Mouse (Mus musculus): ENCODE results near the gene Grb7. TPM values are rescaled to one million over a fixed set of nuclear protein-coding genes. Genes with fewer than 3 reads are reported as not detected.
A peak's percentile ranks its signal among the peaks of the same experiment; 100 is the strongest.

The Grb7 gene
- polyA plus RNA-seq, 1 experiment from 2014 or later = 0.60 TPM

DNA sequence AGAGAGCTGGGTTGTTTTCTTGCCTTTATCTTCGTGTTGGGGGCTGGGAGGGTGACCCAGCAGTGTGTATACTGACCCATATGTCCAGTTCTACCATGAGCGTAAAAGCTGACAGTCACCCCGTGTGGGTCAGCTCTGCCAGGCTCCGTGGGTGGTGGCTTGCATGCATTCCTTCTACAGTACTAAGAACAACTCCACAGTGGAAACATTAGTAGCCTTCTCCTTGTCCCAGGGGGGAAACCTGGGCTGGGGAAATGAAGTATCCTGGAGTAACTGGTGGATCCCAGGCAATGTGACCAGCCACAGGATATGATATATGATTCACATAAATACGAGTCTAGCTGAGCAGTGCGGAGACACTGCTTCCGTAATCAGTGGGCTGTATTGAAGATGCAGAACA lies 32.5 kb upstream of the Grb7 start:
- Histone ChIP-seq H3K27ac (ENCODE audit: low read depth, low read length) (no peak overlapping the region), H3K9ac (ENCODE audit: low read length) (peak overlapping the region; percentile 88; the same call in 1 of the 2 replicates), H3K36me3 (ENCODE audit: control insufficient read depth, insufficient read depth, low read length) (no peaks in the 10 kb centered on the region), H3K4me2 (peak overlapping the region; percentile 98), H3K4me1 (ENCODE audit: control insufficient read depth, insufficient read depth, low read length) (peaks cover 25% of the 10 kb centered on the region), H3K27me3 (ENCODE audit: control insufficient read depth, insufficient read depth, low read length) (peaks cover 9% of the 10 kb centered on the region), H3K4me3 (ENCODE audit: low read depth, low read length) (peak overlapping the region; percentile 83), H3K9me3 (ENCODE audit: control insufficient read depth, low read length) (no peaks in the 10 kb centered on the region)
- no peak for ATAC-seq (ENCODE audit: low FRiP score)
- WGBS = 32% methylated on average over 7 of the region's 7 CpGs
- DNase-seq (ENCODE audit: low spot score, missing footprints) = peak; percentile 87

DNA sequence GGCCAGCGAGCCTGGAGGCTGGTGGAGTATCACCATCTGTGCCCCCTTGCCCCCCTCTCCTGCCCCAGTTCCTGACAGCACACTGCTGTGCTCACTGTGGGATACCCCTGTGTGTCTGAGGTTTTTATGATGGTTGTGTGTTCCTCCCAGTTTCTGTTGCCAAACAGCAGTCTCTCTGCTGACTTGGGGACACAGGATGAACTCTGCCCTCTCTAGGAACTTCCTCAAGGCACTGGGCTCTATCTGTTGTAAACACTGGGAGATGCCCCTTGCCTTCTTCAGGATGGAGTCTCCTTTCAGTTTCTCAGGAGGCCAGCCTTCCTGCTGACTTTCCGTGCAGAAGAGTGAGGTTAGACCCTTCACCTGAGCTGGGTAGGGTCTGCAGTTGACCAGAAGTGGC lies 32.0 kb upstream of the Grb7 start:
- no peaks in the 10 kb centered on the region for H3K36me3 ChIP-seq (ENCODE audit: control insufficient read depth, insufficient read depth, low read length)
- ATAC-seq (ENCODE audit: low FRiP score) (no peak), DNase-seq (ENCODE audit: low spot score, missing footprints) (peak; percentile 47)
- H3K27ac ChIP-seq (ENCODE audit: low read depth, low read length) = no peak overlapping the region
- H3K4me2 ChIP-seq = no peak overlapping the region
- no peaks in the 10 kb centered on the region for H3K9me3 ChIP-seq (ENCODE audit: control insufficient read depth, low read length)
- H3K27me3 ChIP-seq (ENCODE audit: control insufficient read depth, insufficient read depth, low read length) = peaks cover 9% of the 10 kb centered on the region
- H3K4me3 ChIP-seq (ENCODE audit: low read depth, low read length) = no peak overlapping the region
- H3K4me1 ChIP-seq (ENCODE audit: control insufficient read depth, insufficient read depth, low read length) = peaks cover 22% of the 10 kb centered on the region
- WGBS = 42% methylated on average over 2 of the region's 2 CpGs
- H3K9ac ChIP-seq (ENCODE audit: low read length) = no peak overlapping the region

DNA sequence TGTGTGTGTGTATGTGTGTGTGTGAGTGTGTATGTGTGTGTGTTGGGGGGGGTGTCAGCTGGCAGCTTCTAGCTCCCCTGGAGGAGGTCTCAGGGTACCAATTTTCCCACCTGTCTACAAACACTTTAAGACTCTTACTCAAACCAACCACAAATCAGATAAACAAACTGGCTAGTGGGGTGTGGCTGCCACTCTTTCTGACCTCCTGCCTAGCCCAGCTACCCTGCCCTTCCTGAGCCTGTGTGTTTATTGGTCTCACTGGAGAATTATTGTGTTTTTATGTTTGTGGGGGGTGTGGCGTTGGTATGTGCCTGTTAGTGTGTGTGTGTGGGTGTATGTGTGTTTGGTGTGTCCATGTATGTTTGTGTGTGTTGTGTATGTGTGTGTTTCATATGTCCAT lies 29.1 kb upstream of the Grb7 start:
- Histone ChIP-seq H3K27ac (ENCODE audit: low read depth, low read length) (no peak overlapping the region), H3K9me3 (ENCODE audit: control insufficient read depth, low read length) (no peaks in the 10 kb centered on the region), H3K4me1 (ENCODE audit: control insufficient read depth, insufficient read depth, low read length) (peaks cover 11% of the 10 kb centered on the region), H3K9ac (ENCODE audit: low read length) (no peak overlapping the region), H3K4me3 (ENCODE audit: low read depth, low read length) (no peak overlapping the region), H3K36me3 (ENCODE audit: control insufficient read depth, insufficient read depth, low read length) (no peaks in the 10 kb centered on the region), H3K4me2 (no peak overlapping the region), H3K27me3 (ENCODE audit: control insufficient read depth, insufficient read depth, low read length) (no peaks in the 10 kb centered on the region)
- peak; percentile 28 for DNase-seq (ENCODE audit: low spot score, missing footprints)
- ATAC-seq (ENCODE audit: low FRiP score) = no peak
- WGBS = 89% methylated on average over 1 of the region's 1 CpGs

DNA sequence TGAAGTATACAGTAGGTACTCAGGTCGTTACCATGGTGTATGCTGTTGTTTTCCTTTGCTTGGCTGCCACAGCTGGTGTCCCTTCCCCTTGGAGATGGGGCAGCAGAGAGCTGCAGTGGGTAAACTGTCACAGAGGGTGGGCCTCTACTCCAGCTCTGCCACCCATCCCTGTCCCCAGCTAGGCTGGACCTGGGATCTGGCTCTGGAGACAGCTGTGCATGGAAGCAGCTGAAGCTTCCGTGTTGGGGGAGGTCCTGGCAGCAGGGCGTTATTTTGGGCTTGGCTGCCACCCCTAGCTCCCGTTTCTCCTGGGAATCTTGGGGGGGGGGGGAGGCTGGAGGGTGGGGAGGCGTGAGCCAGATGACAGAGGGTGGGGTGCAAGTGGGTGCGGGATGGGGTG lies 27.9 kb upstream of the Grb7 start:
- H3K27me3 ChIP-seq (ENCODE audit: control insufficient read depth, insufficient read depth, low read length) = no peaks in the 10 kb centered on the region

DNA sequence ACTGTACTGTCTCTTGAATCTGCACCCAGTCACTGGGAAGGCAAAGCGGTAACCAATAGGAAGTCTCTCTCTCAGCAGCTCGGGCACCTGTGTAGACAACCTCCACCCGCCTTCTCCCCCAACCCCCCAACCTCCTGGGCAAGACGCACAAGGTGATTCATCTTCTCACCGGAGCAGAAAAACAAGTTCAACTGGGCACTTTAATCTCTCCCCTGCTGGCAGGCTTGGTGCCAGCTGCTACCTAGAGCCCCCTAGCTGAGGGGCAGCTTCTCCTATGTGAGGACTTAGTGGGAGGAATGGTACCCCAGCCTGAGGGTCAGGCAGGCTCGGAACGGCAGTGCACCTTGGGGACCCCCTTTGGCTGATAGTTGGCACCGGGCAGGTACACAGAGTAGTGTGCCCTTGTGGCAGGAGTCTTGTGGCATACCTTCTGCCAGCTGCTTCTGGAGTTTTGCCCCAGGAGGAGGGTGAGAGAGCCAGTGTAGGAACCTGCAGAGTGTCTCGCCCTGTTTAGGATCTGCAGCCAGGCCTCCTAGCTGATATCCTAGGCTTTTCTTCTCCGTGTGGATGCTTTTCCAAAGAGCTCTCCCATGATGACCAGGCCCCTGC lies 27.2 kb upstream of the Grb7 start:
- Histone ChIP-seq H3K4me1 (ENCODE audit: control insufficient read depth, insufficient read depth, low read length) (peaks cover 3% of the 10 kb centered on the region; the same call in 1 of the 2 replicates), H3K4me3 (ENCODE audit: low read depth, low read length) (no peak overlapping the region), H3K27ac (ENCODE audit: low read depth, low read length) (no peak overlapping the region), H3K36me3 (ENCODE audit: control insufficient read depth, insufficient read depth, low read length) (no peaks in the 10 kb centered on the region), H3K4me2 (no peak overlapping the region), H3K9ac (ENCODE audit: low read length) (no peak overlapping the region), H3K9me3 (ENCODE audit: control insufficient read depth, low read length) (no peaks in the 10 kb centered on the region), H3K27me3 (ENCODE audit: control insufficient read depth, insufficient read depth, low read length) (no peaks in the 10 kb centered on the region)
- DNase-seq (ENCODE audit: low spot score, missing footprints) = no peak
- no peak for ATAC-seq (ENCODE audit: low FRiP score)
- WGBS = 88% methylated on average over 10 of the region's 10 CpGs

More for the DNA sequence above, 27.9 kb upstream of the Grb7 start:
- Histone ChIP-seq H3K9ac (ENCODE audit: low read length) (no peak overlapping the region), H3K4me2 (no peak overlapping the region), H3K4me3 (ENCODE audit: low read depth, low read length) (no peak overlapping the region), H3K36me3 (ENCODE audit: control insufficient read depth, insufficient read depth, low read length) (no peaks in the 10 kb centered on the region), H3K4me1 (ENCODE audit: control insufficient read depth, insufficient read depth, low read length) (peaks cover 11% of the 10 kb centered on the region), H3K27ac (ENCODE audit: low read depth, low read length) (no peak overlapping the region), H3K9me3 (ENCODE audit: control insufficient read depth, low read length) (no peaks in the 10 kb centered on the region)
- WGBS = 70% methylated on average over 4 of the region's 6 CpGs
- ATAC-seq (ENCODE audit: low FRiP score) (no peak), DNase-seq (ENCODE audit: low spot score, missing footprints) (peak; percentile 56)

DNA sequence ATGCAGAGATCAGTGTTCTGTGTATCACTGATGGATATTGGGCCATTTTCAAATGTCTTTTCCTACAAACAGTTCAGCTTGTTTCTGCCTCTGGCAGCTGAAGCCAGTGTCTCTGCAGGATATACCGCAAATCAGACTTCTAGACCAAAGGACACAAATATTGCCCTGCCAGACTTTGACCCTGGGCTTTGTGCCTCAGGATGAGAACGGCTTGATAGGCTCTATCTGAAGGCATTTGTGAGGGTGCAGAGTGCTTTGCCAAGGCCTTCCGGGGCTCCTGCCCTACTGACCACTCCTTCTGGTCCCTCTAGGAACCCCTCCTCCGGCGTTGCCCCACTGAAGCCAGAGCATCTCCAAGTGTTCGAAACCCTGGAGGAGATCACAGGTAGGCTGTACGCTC lies 19.6 kb upstream of the Grb7 start:
- WGBS = 91% methylated on average over 7 of the region's 7 CpGs
- H3K9ac ChIP-seq (ENCODE audit: low read length) = no peak overlapping the region
- H3K36me3 ChIP-seq (ENCODE audit: control insufficient read depth, insufficient read depth, low read length) = no peaks in the 10 kb centered on the region
- DNase-seq (ENCODE audit: low spot score, missing footprints) (no peak), ATAC-seq (ENCODE audit: low FRiP score) (no peak)
- H3K4me1 ChIP-seq (ENCODE audit: control insufficient read depth, insufficient read depth, low read length) = no peaks in the 10 kb centered on the region
- H3K4me3 ChIP-seq (ENCODE audit: low read depth, low read length) = no peak overlapping the region
- H3K9me3 ChIP-seq (ENCODE audit: control insufficient read depth, low read length) = no peaks in the 10 kb centered on the region
- no peak overlapping the region for H3K4me2 ChIP-seq
- H3K27me3 ChIP-seq (ENCODE audit: control insufficient read depth, insufficient read depth, low read length) = no peaks in the 10 kb centered on the region
- H3K27ac ChIP-seq (ENCODE audit: low read depth, low read length) = no peak overlapping the region

DNA sequence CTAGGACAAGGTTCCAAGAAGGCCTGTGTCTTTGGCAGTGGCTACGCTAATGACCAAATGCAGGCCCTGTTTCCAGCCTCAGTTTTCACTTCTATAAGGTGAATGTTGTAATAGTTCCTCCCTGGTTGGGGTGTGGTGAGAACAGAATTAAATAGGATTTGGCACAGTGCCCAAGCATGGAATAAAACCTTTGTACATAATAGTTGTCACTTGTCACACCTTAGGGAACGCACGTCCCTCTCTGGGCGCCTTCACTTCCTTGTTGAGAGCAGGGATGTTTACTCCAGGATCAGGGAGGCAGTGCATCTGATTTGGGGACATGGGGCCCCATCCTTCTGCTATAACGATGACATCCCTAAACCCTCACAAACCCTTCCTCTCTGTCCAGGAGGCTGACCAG lies 17.8 kb upstream of the Grb7 start:
- Histone ChIP-seq H3K27me3 (ENCODE audit: control insufficient read depth, insufficient read depth, low read length) (no peaks in the 10 kb centered on the region), H3K4me3 (ENCODE audit: low read depth, low read length) (no peak overlapping the region), H3K36me3 (ENCODE audit: control insufficient read depth, insufficient read depth, low read length) (no peaks in the 10 kb centered on the region), H3K4me2 (no peak overlapping the region), H3K27ac (ENCODE audit: low read depth, low read length) (no peak overlapping the region), H3K9ac (ENCODE audit: low read length) (no peak overlapping the region), H3K4me1 (ENCODE audit: control insufficient read depth, insufficient read depth, low read length) (no peaks in the 10 kb centered on the region), H3K9me3 (ENCODE audit: control insufficient read depth, low read length) (no peaks in the 10 kb centered on the region)
- DNase-seq (ENCODE audit: low spot score, missing footprints) (no peak), ATAC-seq (ENCODE audit: low FRiP score) (no peak)
- 91% methylated on average over 5 of the region's 5 CpGs for WGBS

DNA sequence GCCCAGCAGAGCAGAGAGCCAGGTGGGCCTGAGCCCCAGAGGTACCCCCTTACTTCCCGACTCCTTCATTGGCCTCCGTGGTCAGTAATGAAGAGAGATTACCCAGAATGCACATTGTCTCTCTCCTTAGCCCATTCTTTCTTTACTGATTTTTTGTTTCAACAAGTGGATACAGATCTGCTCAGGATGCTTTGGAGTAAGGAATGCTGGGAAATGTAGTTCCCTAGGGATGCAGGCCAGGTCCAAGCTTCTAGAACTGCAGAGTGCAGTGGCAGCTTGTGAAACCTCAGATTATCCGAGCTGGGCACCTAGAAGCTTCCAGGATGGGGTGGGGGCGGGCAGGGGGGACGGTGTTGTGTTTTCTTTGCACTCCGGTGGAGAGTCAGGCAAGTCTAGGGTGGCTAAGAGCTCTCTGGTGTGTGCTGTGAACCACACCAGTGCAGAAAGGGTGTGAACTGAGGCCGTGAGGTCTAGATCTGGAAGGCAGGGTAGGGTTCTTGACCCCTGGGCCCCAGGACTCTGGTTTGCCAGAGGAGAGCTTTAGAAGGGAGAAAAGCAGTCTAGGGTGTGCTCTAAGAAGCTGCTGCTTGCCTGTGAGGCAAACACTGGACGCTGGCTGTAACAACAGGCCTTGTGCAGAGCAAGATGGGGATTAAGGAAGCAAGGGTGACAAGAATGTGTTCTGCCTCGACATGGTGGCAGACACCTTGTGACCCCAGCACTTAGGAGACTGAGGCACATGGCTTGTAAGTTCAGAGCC lies 14.3 kb upstream of the Grb7 start:
- Histone ChIP-seq H3K4me1 (ENCODE audit: control insufficient read depth, insufficient read depth, low read length) (no peaks in the 10 kb centered on the region), H3K4me3 (ENCODE audit: low read depth, low read length) (no peak overlapping the region), H3K4me2 (no peak overlapping the region), H3K9me3 (ENCODE audit: control insufficient read depth, low read length) (no peaks in the 10 kb centered on the region), H3K36me3 (ENCODE audit: control insufficient read depth, insufficient read depth, low read length) (no peaks in the 10 kb centered on the region), H3K27me3 (ENCODE audit: control insufficient read depth, insufficient read depth, low read length) (no peaks in the 10 kb centered on the region), H3K9ac (ENCODE audit: low read length) (no peak overlapping the region), H3K27ac (ENCODE audit: low read depth, low read length) (no peak overlapping the region)
- WGBS = 89% methylated on average over 9 of the region's 9 CpGs
- no peak for ATAC-seq (ENCODE audit: low FRiP score)
- DNase-seq (ENCODE audit: low spot score, missing footprints) = peak; percentile 51

DNA sequence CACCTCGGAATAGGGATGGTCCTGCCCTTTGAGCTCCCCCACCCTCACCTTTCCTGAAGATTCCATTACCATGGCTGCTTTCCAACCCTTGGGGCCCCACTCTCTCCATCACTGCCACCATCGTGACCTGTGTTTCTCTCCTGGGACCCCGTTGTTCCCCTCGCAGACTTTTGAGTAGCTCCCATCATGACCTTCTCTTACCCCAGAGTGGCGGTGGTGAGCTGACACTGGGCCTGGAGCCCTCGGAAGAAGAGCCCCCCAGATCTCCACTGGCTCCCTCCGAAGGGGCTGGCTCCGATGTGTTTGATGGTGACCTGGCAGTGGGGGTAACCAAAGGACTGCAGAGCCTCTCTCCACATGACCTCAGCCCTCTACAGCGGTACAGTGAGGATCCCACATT lies 10.5 kb upstream of the Grb7 start:
- WGBS = 91% methylated on average over 9 of the region's 9 CpGs
- Histone ChIP-seq H3K36me3 (ENCODE audit: control insufficient read depth, insufficient read depth, low read length) (no peaks in the 10 kb centered on the region), H3K4me3 (ENCODE audit: low read depth, low read length) (no peak overlapping the region), H3K27ac (ENCODE audit: low read depth, low read length) (no peak overlapping the region), H3K4me2 (no peak overlapping the region), H3K9ac (ENCODE audit: low read length) (no peak overlapping the region), H3K4me1 (ENCODE audit: control insufficient read depth, insufficient read depth, low read length) (peaks cover 7% of the 10 kb centered on the region; the same call in 1 of the 2 replicates), H3K27me3 (ENCODE audit: control insufficient read depth, insufficient read depth, low read length) (no peaks in the 10 kb centered on the region), H3K9me3 (ENCODE audit: control insufficient read depth, low read length) (no peaks in the 10 kb centered on the region)
- no peak for DNase-seq (ENCODE audit: low spot score, missing footprints)
- ATAC-seq (ENCODE audit: low FRiP score) = no peak
